Comparison of ENCODE assay signal across 10 mouse cellular contexts in the genomic region with DNA sequence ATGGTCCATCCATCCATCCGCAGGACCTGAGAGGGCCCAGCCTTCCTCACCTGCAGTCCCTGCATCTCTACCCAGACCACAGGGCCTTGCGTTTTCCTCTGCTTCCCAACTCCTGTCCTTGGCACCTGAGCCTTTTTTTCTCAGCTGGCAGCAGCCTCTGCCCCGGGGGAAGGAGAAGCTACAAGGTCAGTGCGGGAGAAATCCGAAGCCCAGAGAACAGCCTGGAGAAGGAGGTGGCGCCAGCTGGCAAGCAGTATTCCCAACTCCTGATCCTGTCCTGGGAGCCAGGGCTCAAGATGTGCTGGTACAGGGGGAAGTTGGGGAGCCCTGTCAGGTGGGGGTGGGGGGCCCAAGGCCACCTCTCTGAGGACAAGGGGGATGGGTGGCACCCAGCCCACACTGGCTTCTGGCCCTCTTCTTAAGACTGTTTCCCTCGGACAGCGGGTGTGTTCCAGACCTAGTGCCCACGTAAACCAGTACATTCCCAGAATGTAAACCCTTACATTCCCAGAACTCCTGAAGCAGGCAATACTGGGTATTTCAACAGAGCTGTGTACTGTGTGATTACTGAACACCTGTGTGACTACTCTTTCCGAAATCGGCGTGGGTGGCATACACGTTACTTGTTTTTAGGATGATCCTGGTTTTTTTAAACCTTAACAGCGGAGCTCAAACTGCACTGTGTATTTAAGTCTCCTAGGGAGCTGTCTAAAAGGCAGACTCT. TPM values are rescaled to one million over a fixed set of nuclear protein-coding genes. Genes with fewer than 3 reads are reported as not detected.
DNase-seq lines count a peak whose midpoint lies in the region; ATAC-seq and TF ChIP-seq lines count a peak whose summit lies in the region.
"Had no signal": no experiment of that assay in that cellular context is flagged by ENCODE, and none has a peak within 500 bp of the region (broad histone marks: within the 10 kb centered on the region; RNA-seq: fewer than 3 reads in every experiment).

No protein-coding gene starts in this region.

- no peak overlapping the region for H3K27ac ChIP-seq in lung, embryonic 16.5 days (ENCODE audit: low read length)
- peak overlapping the region; percentile 79 for H3K27ac ChIP-seq in heart, adult 2 months
- peak overlapping the region; percentile 97 for H3K27ac ChIP-seq in liver, postnatal 0 days (ENCODE audit: low read depth)

- no peak for TF ChIP-seq POLR2A in heart, adult 2 months (IDR thresholded peaks at IDR 0.05; ENCODE audit: insufficient read depth, low read depth, low read length)

- 0 out of 2 replicates have a peak, but pooled peaks have one; percentile 55 for TF ChIP-seq EP300 in heart, adult 2 months (IDR thresholded peaks at IDR 0.05; ENCODE audit: insufficient read depth, low read depth, low read length)
- 0 out of 2 replicates have a peak, but pooled peaks have one; percentile 17 for TF ChIP-seq EP300 in liver, postnatal 0 days (IDR thresholded peaks at IDR 0.05; ENCODE audit: low read depth)

- 0 out of 2 replicates have a peak overlapping the region, but pooled peaks have one; percentile 8 for H3K9ac ChIP-seq in lung, embryonic 16.5 days (ENCODE audit: low read length)
- H3K9ac ChIP-seq in heart, adult 2 months (ENCODE audit: low read depth, low read length) = no peak overlapping the region
- H3K9ac ChIP-seq in liver, postnatal 0 days (replicated peaks) = peak overlapping the region; percentile 46; the same call in 1 of the 2 replicates

- H3K4me3 ChIP-seq in lung, embryonic 16.5 days (ENCODE audit: low read length) = no peak overlapping the region
- H3K4me3 ChIP-seq in heart, adult 2 months = no peak overlapping the region
- H3K4me3 ChIP-seq in liver, postnatal 0 days (ENCODE audit: low read depth, low read length) = no peak overlapping the region
- H3K4me3 ChIP-seq: embryonic facial prominence, embryonic 10.5 days had no signal

- H3K79me2 ChIP-seq in heart, adult 2 months (replicated peaks; ENCODE audit: control insufficient read depth, insufficient read depth, low read length) = no peaks in the 10 kb centered on the region

- H3K27me3 ChIP-seq in lung, embryonic 16.5 days (ENCODE audit: control insufficient read depth, insufficient read depth, low read depth, low read length) = no peaks in the 10 kb centered on the region
- no peaks in the 10 kb centered on the region for H3K27me3 ChIP-seq in heart, adult 2 months (ENCODE audit: control insufficient read depth, insufficient read depth, low read length)
- H3K27me3 ChIP-seq in liver, postnatal 0 days (ENCODE audit: insufficient read depth, low read length) = no peaks in the 10 kb centered on the region

- intact Hi-C loops in heart, adult 2 months (cut with DNase I) = loop anchor here (1.0 kb wide), 1 partner anchor 9 kb away; no protein-coding TSS in a partner anchor

- TF ChIP-seq CTCF in heart, adult 2 months (IDR thresholded peaks at IDR 0.05) = no peak
- no peak for TF ChIP-seq CTCF in liver, postnatal 0 days (IDR thresholded peaks at IDR 0.05; ENCODE audit: low read depth)

- H3K36me3 ChIP-seq in lung, embryonic 16.5 days (ENCODE audit: control insufficient read depth, insufficient read depth, low read length) = peaks cover 5% of the 10 kb centered on the region; the same call in 1 of the 2 replicates
- H3K36me3 ChIP-seq in heart, adult 2 months (ENCODE audit: control insufficient read depth, insufficient read depth, low read length) = no peaks in the 10 kb centered on the region; the same call in 1 of the 2 replicates
- peaks cover 26% of the 10 kb centered on the region for H3K36me3 ChIP-seq in liver, postnatal 0 days (replicated peaks; ENCODE audit: insufficient read depth, low read length)
- H3K36me3 ChIP-seq: embryonic facial prominence, embryonic 10.5 days had no signal

- peak; percentile 83 for DNase-seq in adrenal gland, adult 2 months
- no peak for DNase-seq in adrenal gland, adult 18-20 months (ENCODE audit: low spot score in 2 of 2)
- DNase-seq in lung, postnatal 36 days = no peak
- peak; percentile 67 to 83 for DNase-seq in heart, adult 2 months
- no peak for DNase-seq in liver, postnatal 0 days
- DNase-seq in spleen, postnatal 4 days (ENCODE audit: low spot score in 2 of 2) = no peak
- DNase-seq in right cerebral cortex, postnatal 4 days = no peak
- DNase-seq: midbrain, embryonic 14.5 days had no signal

- ATAC-seq in lung, embryonic 16.5 days (ENCODE audit: low read depth) = no peak
- ATAC-seq in liver, postnatal 0 days = peak; percentile 20; the same call in 1 of the 2 replicates

- 86% methylated on average over 14 of the region's 14 CpGs for WGBS in lung, embryonic 16.5 days
- WGBS in heart, adult 2 months = 73% methylated on average over 14 of the region's 14 CpGs
- WGBS in liver, postnatal 0 days (ENCODE audit: insufficient replicate concordance) = 71% methylated on average over 14 of the region's 14 CpGs

- H3K9me3 ChIP-seq in lung, embryonic 16.5 days (ENCODE audit: control insufficient read depth, low read length) = no peaks in the 10 kb centered on the region
- no peaks in the 10 kb centered on the region for H3K9me3 ChIP-seq in liver, postnatal 0 days (ENCODE audit: low read length)
- H3K9me3 ChIP-seq: embryonic facial prominence, embryonic 10.5 days had no signal

- peaks cover 62% of the 10 kb centered on the region for H3K4me1 ChIP-seq in lung, embryonic 16.5 days (replicated peaks; ENCODE audit: control insufficient read depth, insufficient read depth, low read length)
- H3K4me1 ChIP-seq in heart, adult 2 months (ENCODE audit: control insufficient read depth, insufficient read depth, low read length) = peaks cover 38% of the 10 kb centered on the region
- peaks cover 52% of the 10 kb centered on the region for H3K4me1 ChIP-seq in liver, postnatal 0 days (ENCODE audit: insufficient read depth)

- no peak overlapping the region for H3K4me2 ChIP-seq in lung, embryonic 16.5 days (ENCODE audit: low read depth, low read length)
- peak overlapping the region; percentile 73 for H3K4me2 ChIP-seq in liver, postnatal 0 days (ENCODE audit: low read depth, low read length)

RNA-seq across cellular contexts. Expression of gene H6pd, which starts 9.9 kb away (rescaled TPM):
- 100 to 1,000 TPM; 120 to 197 TPM for total RNA-seq in adrenal gland, adult 2 months (2021)
- polyA plus RNA-seq in adrenal gland, adult 2 months (2012; rRNA removed) = 146 and 154 TPM in 2 replicates
- total RNA-seq in adrenal gland, adult 18-20 months (2021) = 100 to 1,000 TPM; 122 to 137 TPM
- polyA plus RNA-seq in lung, embryonic 16.5 days (2015; fragmentation: Nextera tagmentation; extraction: Ambion mirVana) = 38.3 and 39.6 TPM in 2 replicates
- total RNA-seq in heart, adult 2 months (2021) = 10 to 100 TPM; 39.0 to 44.2 TPM
- polyA plus RNA-seq in heart, adult 2 months (2012; rRNA removed) = 27.4 and 29.5 TPM in 2 replicates
- polyA plus RNA-seq in liver, postnatal 0 days (2015; fragmentation: Nextera tagmentation; extraction: Ambion mirVana) = 33.0 and 36.5 TPM in 2 replicates

RNA-seq across cellular contexts. Expression of gene Spsb1, which starts 44.1 kb away (rescaled TPM):
- total RNA-seq in adrenal gland, adult 2 months (2021) = 10 to 100 TPM; 22.2 to 29.5 TPM
- polyA plus RNA-seq in adrenal gland, adult 2 months (2012; rRNA removed) = 26.3 and 26.9 TPM in 2 replicates
- total RNA-seq in adrenal gland, adult 18-20 months (2021) = 10 to 100 TPM; 19.5 to 22.1 TPM
- 14.9 and 15.1 TPM in 2 replicates for polyA plus RNA-seq in lung, embryonic 16.5 days (2015; fragmentation: Nextera tagmentation; extraction: Ambion mirVana)
- total RNA-seq in heart, adult 2 months (2021) = 10 to 100 TPM; 28.3 to 35.3 TPM
- polyA plus RNA-seq in heart, adult 2 months (2012; rRNA removed) = 32.2 and 38.7 TPM in 2 replicates
- 1.3 and 1.7 TPM in 2 replicates for polyA plus RNA-seq in liver, postnatal 0 days (2015; fragmentation: Nextera tagmentation; extraction: Ambion mirVana)

Comparison
In these comparisons a context has a peak if more than half of its experiments do, and no peak if none do; other contexts are left out.
1. DNase-seq: peak in adrenal gland, adult 2 months (single experiment) and heart, adult 2 months (2 of 2); none in adrenal gland, adult 18-20 months (0 of 2), lung, postnatal 36 days (single experiment), liver, postnatal 0 days (single experiment), spleen, postnatal 4 days (0 of 2) and right cerebral cortex, postnatal 4 days (single experiment).